Mouse (Mus musculus) retina, embryonic 14.5 days (tissue): ENCODE measurements around the gene Ms4a12.
A peak's percentile ranks its signal among the peaks of the same experiment; 100 is the strongest.
"Not testable (repeated sequence)": the region's sequence is repeated elsewhere in the genome, so short reads cannot be mapped to it uniquely, and the experiment has no call there.

ENCODE experiments used
- DNase-seq: peaks from one replicate; pipeline ENCODE4 v3.0.0-alpha.2; 2015; ENCODE audit warnings: low spot score

Ms4a12 gene

GRCm38 (mm10) chr19:11232348-11232747 lies at the start of gene Ms4a12:
TSS of gene Ms4a12 (minus strand) at chr19:11232448.
- no peak for DNase-seq

- DNase-seq = no peak
These were observed 48.0 kb upstream of the Ms4a12 start for GRCm38 (mm10) chr19:11280223-11280622.

GRCm38 (mm10) chr19:11276431-11276830 lies 44.2 kb upstream of the Ms4a12 start:
- no peak for DNase-seq

GRCm38 (mm10) chr19:11266956-11267355 lies 34.7 kb upstream of the Ms4a12 start:
- no peak for DNase-seq

- no peak for DNase-seq
These were observed 34.0 kb upstream of the Ms4a12 start, which contains the start of gene Ms4a1 for GRCm38 (mm10) chr19:11266052-11266845. TSS of gene Ms4a1 (minus strand) at chr19:11266241.

GRCm38 (mm10) chr19:11264602-11265185 lies 32.4 kb upstream of the Ms4a12 start:
- no peak for DNase-seq

- no peak for DNase-seq
These were observed 31.3 kb upstream of the Ms4a12 start for GRCm38 (mm10) chr19:11263549-11263948.

- DNase-seq = not testable (repeated sequence)
These were observed 30.7 kb upstream of the Ms4a12 start for GRCm38 (mm10) chr19:11262932-11263331.

- no peak for DNase-seq
These were observed 29.3 kb upstream of the Ms4a12 start for GRCm38 (mm10) chr19:11261522-11261921.

GRCm38 (mm10) chr19:11244230-11244629 lies 12.0 kb upstream of the Ms4a12 start:
- DNase-seq = no peak

- DNase-seq = no peak
These were observed 10.3 kb upstream of the Ms4a12 start for GRCm38 (mm10) chr19:11242560-11242959.

- no peak for DNase-seq
These were observed 3.6 kb upstream of the Ms4a12 start for GRCm38 (mm10) chr19:11235820-11236219.

- DNase-seq = no peak
These were observed 2.9 kb upstream of the Ms4a12 start for GRCm38 (mm10) chr19:11234921-11235735.

- DNase-seq = peak; percentile 27
These were observed 2.0 kb upstream of the Ms4a12 start for GRCm38 (mm10) chr19:11234244-11234643.

- DNase-seq = peak; percentile 1
These were observed 35.7 kb downstream of the Ms4a12 start, which contains the start of gene Ms4a13 for GRCm38 (mm10) chr19:11196546-11196945. TSS of gene Ms4a13 (minus strand) at chr19:11196737.

- no peak for DNase-seq
These were observed 39.7 kb downstream of the Ms4a12 start for GRCm38 (mm10) chr19:11192552-11192951.

- DNase-seq = peak; percentile 32
These were observed 48.1 kb downstream of the Ms4a12 start for GRCm38 (mm10) chr19:11184121-11184520.

- DNase-seq = no peak
These were observed 54.8 kb downstream of the Ms4a12 start for GRCm38 (mm10) chr19:11177464-11177863.

- DNase-seq = no peak
These were observed 67.1 kb downstream of the Ms4a12 start, which contains the start of gene 1700025F22Rik for GRCm38 (mm10) chr19:11165172-11165571. TSS of gene 1700025F22Rik (minus strand) at chr19:11165320.
